Mouse (Mus musculus) kidney, postnatal 0 days (tissue): ENCODE measurements at regions not wholly inside any gene's neighbourhood (a gene's known extent, or its start where the extent isn't known, plus 50 kb on each side); places are given as distances from the start of the nearest gene placed in this dataset.
"Not testable (repeated sequence)": the region's sequence is repeated elsewhere in the genome, so short reads cannot be mapped to it uniquely, and the experiment has no call there.

Source experiments
- ATAC-seq: fragments of 200-750 bp; cut with Nextera tagmentation; replicated peaks from 2 replicates; pipeline ENCODE4 v1.8.0; 2017; ENCODE audit warnings: low read depth, moderate number of reproducible peaks, moderate TSS enrichment, moderate library complexity; ENCODE audit not compliant: low FRiP score
- DNase-seq: peaks from one replicate; pipeline ENCODE4 v3.0.0-alpha.2; 2016; ENCODE audit warnings: low spot score
- H3K27ac ChIP-seq: fragments of 300-500 bp; sonication (generic); 2 replicates; pipeline ENCODE4 v1.5.1; 2014; ENCODE audit warnings: mild to moderate bottlenecking
- H3K27me3 ChIP-seq: fragments of 300-500 bp; sonication (generic); 2 replicates; pipeline ENCODE4 v1.6.1; 2014; ENCODE audit warnings: low read length, mixed read lengths; ENCODE audit not compliant: insufficient read depth
- H3K36me3 ChIP-seq: fragments of 300-500 bp; sonication (generic); 2 replicates; pipeline ENCODE4 v1.6.1; 2014; ENCODE audit warnings: low read length, mixed read lengths; ENCODE audit not compliant: insufficient read depth
- H3K4me1 ChIP-seq: fragments of 300-500 bp; sonication (generic); replicated peaks from 2 replicates; pipeline ENCODE4 v1.6.1; 2014; ENCODE audit warnings: antibody characterized with exemption, low read length, mixed read lengths; ENCODE audit not compliant: insufficient read depth
- H3K4me2 ChIP-seq: fragments of 300-500 bp; sonication (generic); 2 replicates; pipeline ENCODE4 v1.6.1; 2014; ENCODE audit warnings: mild to moderate bottlenecking, low read length, moderate library complexity, mixed read lengths
- H3K4me3 ChIP-seq: fragments of 300-500 bp; sonication (generic); replicated peaks from 2 replicates; pipeline ENCODE4 v1.5.1; 2014; ENCODE audit warnings: low read depth, low read length
- H3K9ac ChIP-seq: fragments of 300-500 bp; sonication (generic); 2 replicates; pipeline ENCODE4 v1.6.1; 2014; ENCODE audit warnings: low read depth, low read length
- H3K9me3 ChIP-seq: fragments of 300-500 bp; sonication (generic); replicated peaks from 2 replicates; pipeline ENCODE4 v1.6.1; 2016; ENCODE audit warnings: low read length, inconsistent platforms, mixed read lengths
- CTCF ChIP-seq: IDR thresholded peaks from 2 replicates; pipeline ENCODE4 v1.5.1; 2016; ENCODE audit warnings: antibody characterized with exemption, low read depth, mild to moderate bottlenecking, moderate library complexity
- WGBS: fragments of 180-500 bp; shearing (Covaris S2); extraction: QIAGEN DNeasy Blood & Tissue Kit; methylation state at CpG from one replicate; pipeline ENCODE4 v1.1.7; 2014; 5-methylcytosine and 5-hydroxymethylcytosine counted together

DNA sequence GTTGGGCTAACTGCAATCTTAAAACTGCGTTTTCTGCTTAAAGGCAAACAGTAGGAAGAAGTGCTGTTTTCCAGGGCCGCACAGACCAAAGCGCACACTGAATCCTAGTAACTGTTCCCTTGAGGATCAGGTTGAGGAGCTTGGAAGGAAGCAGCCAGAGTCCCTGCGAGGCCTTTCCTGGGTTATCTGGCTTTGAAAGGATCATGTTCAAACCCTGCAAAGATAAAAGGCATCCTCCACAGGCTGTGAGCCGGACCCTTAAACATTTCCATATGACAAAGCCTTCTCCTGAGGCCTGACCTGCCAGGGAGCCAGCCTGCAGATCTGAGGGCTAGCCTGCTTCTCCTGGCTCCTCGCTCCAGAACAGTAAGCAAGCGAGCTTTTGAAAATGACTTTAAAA is 56.7 kb upstream of the Irx2 start:
- WGBS = 39% methylated on average over 7 of the region's 7 CpGs

DNA sequence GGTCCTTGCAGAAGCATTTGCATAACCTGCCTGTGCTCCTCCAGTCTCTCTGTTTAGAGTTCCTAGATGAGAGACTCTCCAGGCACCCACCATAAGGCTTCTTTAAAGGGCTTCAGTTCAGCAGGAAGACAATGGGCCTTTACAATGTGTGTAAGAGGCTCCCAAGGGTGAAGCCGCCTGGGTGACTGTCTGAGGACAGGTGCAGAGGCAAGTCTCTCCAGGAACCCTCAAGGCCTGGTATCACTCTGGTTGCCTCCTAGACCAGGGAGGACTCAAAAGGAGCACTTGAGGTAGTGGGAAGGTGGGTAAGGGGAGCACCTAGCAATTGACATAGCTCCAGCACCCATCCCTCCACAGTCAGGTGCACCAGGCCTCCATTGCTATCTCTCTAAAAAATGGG is 55.8 kb upstream of the Irx2 start:
- ATAC-seq (no peak), DNase-seq (no peak)
- H3K27me3 ChIP-seq = no peaks in the 10 kb centered on the region
- 72% methylated on average over 1 of the region's 1 CpGs for WGBS
- H3K9ac ChIP-seq = no peak overlapping the region
- H3K27ac ChIP-seq = no peak overlapping the region
- no peaks in the 10 kb centered on the region for H3K9me3 ChIP-seq
- no peak overlapping the region for H3K4me3 ChIP-seq
- H3K36me3 ChIP-seq = no peaks in the 10 kb centered on the region
- no peak for TF ChIP-seq CTCF
- H3K4me2 ChIP-seq = no peak overlapping the region
- H3K4me1 ChIP-seq = no peaks in the 10 kb centered on the region

More for the DNA sequence above, 56.7 kb upstream of the Irx2 start:
- no peaks in the 10 kb centered on the region for H3K9me3 ChIP-seq
- H3K27ac ChIP-seq = no peak overlapping the region
- ATAC-seq (no peak), DNase-seq (no peak)
- no peaks in the 10 kb centered on the region for H3K4me1 ChIP-seq
- no peak for TF ChIP-seq CTCF
- no peaks in the 10 kb centered on the region for H3K36me3 ChIP-seq
- no peak overlapping the region for H3K4me3 ChIP-seq
- no peak overlapping the region for H3K9ac ChIP-seq
- no peak overlapping the region for H3K4me2 ChIP-seq
- H3K27me3 ChIP-seq = no peaks in the 10 kb centered on the region

- not testable (repeated sequence) for H3K4me1 ChIP-seq, H3K9me3 ChIP-seq, H3K4me2 ChIP-seq, DNase-seq, H3K9ac ChIP-seq, H3K4me3 ChIP-seq, H3K27ac ChIP-seq, H3K36me3 ChIP-seq, H3K27me3 ChIP-seq, ATAC-seq
- 0 out of 2 replicates have a peak, but pooled peaks have one; percentile 6 for TF ChIP-seq CTCF
- 73% methylated on average over 4 of the region's 4 CpGs for WGBS
These were observed 54.5 kb upstream of the Irx2 start for GRCm38 (mm10) chr13:72574126-72574525.

DNA sequence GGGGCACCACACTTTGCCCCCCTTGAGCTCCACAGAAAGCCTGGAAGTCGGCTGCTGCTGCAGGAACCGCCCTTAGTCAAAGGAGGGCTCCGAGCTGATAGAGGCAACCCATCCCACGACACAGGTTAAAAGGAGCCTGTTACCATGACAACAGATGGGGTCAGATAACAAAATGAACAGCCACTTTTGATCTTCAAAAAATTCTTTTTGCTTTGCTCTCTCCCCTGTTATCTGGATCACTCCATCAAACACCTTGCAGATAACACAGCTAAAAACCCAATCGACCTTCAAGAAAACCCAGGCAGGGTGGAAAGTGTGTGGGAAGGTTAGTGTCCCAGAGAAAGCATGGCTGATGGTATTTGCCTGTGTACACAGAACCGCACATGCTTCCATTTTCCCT is 52.1 kb upstream of the Irx2 start:
- Histone ChIP-seq H3K27me3 (no peaks in the 10 kb centered on the region), H3K4me2 (no peak overlapping the region), H3K4me3 (no peak overlapping the region), H3K9me3 (no peaks in the 10 kb centered on the region), H3K36me3 (no peaks in the 10 kb centered on the region), H3K27ac (no peak overlapping the region), H3K9ac (no peak overlapping the region), H3K4me1 (no peaks in the 10 kb centered on the region)
- WGBS = 34% methylated on average over 6 of the region's 6 CpGs
- no peak for DNase-seq
- ATAC-seq = no peak
- TF ChIP-seq CTCF = no peak

- Histone ChIP-seq H3K27ac (no peak overlapping the region), H3K4me2 (no peak overlapping the region), H3K9ac (no peak overlapping the region), H3K4me1 (no peaks in the 10 kb centered on the region), H3K27me3 (no peaks in the 10 kb centered on the region), H3K9me3 (no peaks in the 10 kb centered on the region), H3K4me3 (no peak overlapping the region), H3K36me3 (no peaks in the 10 kb centered on the region)
- DNase-seq = no peak
- TF ChIP-seq CTCF = no peak
- no peak for ATAC-seq
- 76% methylated on average over 3 of the region's 3 CpGs for WGBS
These were observed 50.2 kb upstream of the Irx2 start for GRCm38 (mm10) chr13:72578416-72578815.
